Mouse (Mus musculus): ENCODE data around the gene Hoxd1.

The Hoxd1 gene

GRCm38 (mm10) chr2:74748436-74748995 lies 14.3 kb upstream of the Hoxd1 start:
- no peak for DNase-seq (ENCODE audit: low spot score in 2 of 2)

GRCm38 (mm10) chr2:74749337-74750121 lies 13.3 kb upstream of the Hoxd1 start:
- peak in 1 of 2 experiments; percentile 10 for DNase-seq (ENCODE audit: low spot score in 2 of 2)

- no peak for DNase-seq (ENCODE audit: low spot score in 2 of 2)
Observed at GRCm38 (mm10) chr2:74750731-74751250, 12.0 kb upstream of the Hoxd1 start.

GRCm38 (mm10) chr2:74751861-74752260 lies 10.9 kb upstream of the Hoxd1 start:
- DNase-seq (ENCODE audit: low spot score in 2 of 2) = no peak

- DNase-seq (ENCODE audit: low spot score in 2 of 2) = no peak
Observed at GRCm38 (mm10) chr2:74752431-74753174, 10.2 kb upstream of the Hoxd1 start.

GRCm38 (mm10) chr2:74753175-74753523 lies 9.6 kb upstream of the Hoxd1 start:
- DNase-seq (ENCODE audit: low spot score in 2 of 2) = no peak

GRCm38 (mm10) chr2:74753711-74754110 lies 9.1 kb upstream of the Hoxd1 start:
- DNase-seq (ENCODE audit: low spot score in 2 of 2) = no peak

- DNase-seq (ENCODE audit: low spot score in 2 of 2) = no peak
Observed at GRCm38 (mm10) chr2:74760146-74760545, 2.6 kb upstream of the Hoxd1 start.

GRCm38 (mm10) chr2:74761941-74762340 lies 839 bp upstream of the Hoxd1 start:
- DNase-seq (ENCODE audit: low spot score in 2 of 2) = no peak

- DNase-seq (ENCODE audit: low spot score in 2 of 2) = no peak
Observed at GRCm38 (mm10) chr2:74763245-74763735, 510 bp downstream of the Hoxd1 start.

- no peak for DNase-seq (ENCODE audit: low spot score in 2 of 2)
Observed at GRCm38 (mm10) chr2:74763976-74764375, 1.2 kb downstream of the Hoxd1 start.

- DNase-seq (ENCODE audit: low spot score in 2 of 2) = no peak
Observed at GRCm38 (mm10) chr2:74774359-74774758, 11.6 kb downstream of the Hoxd1 start.

GRCm38 (mm10) chr2:74777536-74778275 lies 14.9 kb downstream of the Hoxd1 start:
- no peak for DNase-seq (ENCODE audit: low spot score in 2 of 2)

- DNase-seq (ENCODE audit: low spot score in 2 of 2) = no peak
Observed at GRCm38 (mm10) chr2:74781386-74781785, 18.6 kb downstream of the Hoxd1 start.

- DNase-seq (ENCODE audit: low spot score in 2 of 2) = no peak
Observed at GRCm38 (mm10) chr2:74795531-74795930, 32.8 kb downstream of the Hoxd1 start.

- DNase-seq (ENCODE audit: low spot score in 2 of 2) = no peak
Observed at GRCm38 (mm10) chr2:74808431-74808830, 45.7 kb downstream of the Hoxd1 start.
